Mouse (Mus musculus): ENCODE measurements around the gene Zfp26. TPM values are rescaled to one million over a fixed set of nuclear protein-coding genes. Genes with fewer than 3 reads are reported as not detected.
A peak's percentile ranks its signal among the peaks of the same experiment; 100 is the strongest.

Gene Zfp26
- polyA plus RNA-seq, 1 experiment from 2014 or later, result 7.8 TPM

DNA sequence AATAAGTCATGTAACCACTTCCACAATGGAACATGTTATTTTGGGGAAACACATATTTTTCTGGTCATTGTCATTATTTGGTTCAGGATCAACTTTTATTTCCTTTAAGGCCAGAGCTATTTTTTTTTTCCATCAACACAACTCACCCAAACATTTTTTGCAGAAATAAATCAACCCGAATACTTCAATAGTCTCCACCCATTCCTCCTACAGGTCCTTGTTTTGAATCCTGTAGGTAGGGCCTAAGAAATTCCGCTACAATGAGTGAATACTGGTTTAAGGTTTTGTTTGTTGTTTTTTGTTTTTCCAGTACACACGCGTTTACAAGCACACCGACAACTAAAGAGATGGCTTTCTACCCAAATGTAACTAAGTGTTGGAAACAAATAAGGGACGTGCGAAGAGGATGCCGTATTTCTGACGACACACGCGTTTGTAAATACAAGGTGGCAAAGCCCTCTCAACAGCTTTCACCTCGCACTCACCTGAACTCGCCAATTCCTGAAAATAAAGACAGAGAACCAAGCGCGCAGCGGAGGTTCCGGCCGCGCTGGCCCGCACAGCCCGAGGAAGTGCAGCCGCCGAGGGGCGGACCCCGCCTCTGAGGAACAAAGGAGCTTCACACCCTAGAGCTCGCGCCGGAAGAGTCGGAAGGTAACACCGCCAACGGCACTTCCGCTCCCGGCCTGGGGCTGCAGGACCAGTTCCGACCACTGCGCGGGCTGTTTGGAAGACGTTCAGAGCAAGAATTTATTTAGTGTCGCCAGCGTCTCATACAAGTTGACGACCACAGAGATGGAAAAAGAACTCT is 75.2 kb downstream of the Zfp26 start, which contains the start of gene Zfp560:
TSS of gene Zfp560 (minus strand) at position 646 of the 811 bp plus-strand sequence.
- Histone ChIP-seq H3K27ac (ENCODE audit: low read length) (peak within 1 kb of the TSS; percentile 67), H3K9ac (ENCODE audit: low read length) (peak within 1 kb of the TSS; percentile 76), H3K4me3 (ENCODE audit: low read length) (peak within 1 kb of the TSS; percentile 82), H3K9me3 (replicated peaks; ENCODE audit: control insufficient read depth, low read length) (no peaks in the 10 kb centered on the region), H3K27me3 (ENCODE audit: control insufficient read depth, insufficient read depth, low read length) (no peaks in the 10 kb centered on the region), H3K4me2 (ENCODE audit: low read depth, low read length) (peak within 1 kb of the TSS; percentile 88), H3K4me1 (ENCODE audit: control insufficient read depth, insufficient read depth, low read length) (peaks cover 7% of the 10 kb centered on the region), H3K36me3 (ENCODE audit: control insufficient read depth, insufficient read depth) (no peaks in the 10 kb centered on the region)
- 2% methylated on average over 40 of the region's 40 CpGs for WGBS
- ATAC-seq (replicated peaks; ENCODE audit: extremely low read depth, insufficient read depth, low FRiP score), result peak; percentile 100

GRCm38 (mm10) chr9:20383659-20384058 is 76.3 kb downstream of the Zfp26 start:
- no peaks in the 10 kb centered on the region for H3K36me3 ChIP-seq (ENCODE audit: control insufficient read depth, insufficient read depth)
- ATAC-seq (replicated peaks; ENCODE audit: extremely low read depth, insufficient read depth, low FRiP score), result no peak
- no peak overlapping the region for H3K27ac ChIP-seq (ENCODE audit: low read length)
- H3K4me2 ChIP-seq (ENCODE audit: low read depth, low read length), result peak overlapping the region; percentile 88; the same call in 1 of the 2 replicates
- H3K4me3 ChIP-seq (ENCODE audit: low read length), result no peak overlapping the region
- no peaks in the 10 kb centered on the region for H3K27me3 ChIP-seq (ENCODE audit: control insufficient read depth, insufficient read depth, low read length)
- H3K9me3 ChIP-seq (replicated peaks; ENCODE audit: control insufficient read depth, low read length), result no peaks in the 10 kb centered on the region
- H3K4me1 ChIP-seq (ENCODE audit: control insufficient read depth, insufficient read depth, low read length), result peaks cover 7% of the 10 kb centered on the region
- no peak overlapping the region for H3K9ac ChIP-seq (ENCODE audit: low read length)
- WGBS, result 83% methylated on average over 7 of the region's 7 CpGs

Other genes with a start within 250 kb of the Zfp26 start
- gene Olfr871, start 248.0 kb downstream of the Zfp26 start, polyA plus RNA-seq (2015; fragmentation: Nextera tagmentation; extraction: Ambion mirVana), result not detected in 2 replicates
- gene Olfr872, start 223.0 kb downstream of the Zfp26 start, polyA plus RNA-seq (2015; fragmentation: Nextera tagmentation; extraction: Ambion mirVana), result not detected in 2 replicates
- gene Olfr39, start 177.8 kb downstream of the Zfp26 start, polyA plus RNA-seq (2015; fragmentation: Nextera tagmentation; extraction: Ambion mirVana), result not detected in 2 replicates
- not detected in 2 replicates for gene Olfr873, start 161.6 kb downstream of the Zfp26 start, polyA plus RNA-seq (2015; fragmentation: Nextera tagmentation; extraction: Ambion mirVana)
- not detected in 2 replicates for gene Olfr18, start 124.1 kb downstream of the Zfp26 start, polyA plus RNA-seq (2015; fragmentation: Nextera tagmentation; extraction: Ambion mirVana)
- gene Zfp560, start 75.0 kb downstream of the Zfp26 start, polyA plus RNA-seq (2015; fragmentation: Nextera tagmentation; extraction: Ambion mirVana), result 29.1 and 31.0 TPM in 2 replicates
- gene Zfp426, start 32.6 kb upstream of the Zfp26 start, polyA plus RNA-seq (2015; fragmentation: Nextera tagmentation; extraction: Ambion mirVana), result 12.6 and 14.0 TPM in 2 replicates
- 46.1 and 46.2 TPM in 2 replicates for gene Zfp266, start 61.3 kb upstream of the Zfp26 start, polyA plus RNA-seq (2015; fragmentation: Nextera tagmentation; extraction: Ambion mirVana)
- 11.4 and 12.0 TPM in 2 replicates for gene Zfp846, start 121.1 kb upstream of the Zfp26 start, polyA plus RNA-seq (2015; fragmentation: Nextera tagmentation; extraction: Ambion mirVana)
- gene Ubl5, start 182.7 kb upstream of the Zfp26 start, polyA plus RNA-seq (2015; fragmentation: Nextera tagmentation; extraction: Ambion mirVana), result 281 and 320 TPM in 2 replicates
- 19.4 and 21.6 TPM in 2 replicates for gene Fbxl12, start 184.6 kb upstream of the Zfp26 start, polyA plus RNA-seq (2015; fragmentation: Nextera tagmentation; extraction: Ambion mirVana)
- gene Pin1, start 191.9 kb upstream of the Zfp26 start, polyA plus RNA-seq (2015; fragmentation: Nextera tagmentation; extraction: Ambion mirVana), result 47.4 and 48.4 TPM in 2 replicates

Data from heart, embryonic 16.5 days (tissue).